Mouse (Mus musculus) heart, embryonic 10.5 days (tissue): ENCODE data around the gene Zfp839. TPM values are rescaled to one million over a fixed set of nuclear protein-coding genes. Genes with fewer than 3 reads are reported as not detected.

Source experiments
- DNase-seq: peaks from one replicate; pipeline ENCODE4 v3.0.0-alpha.2; 2017; ENCODE audit warnings: low spot score
- H3K27ac ChIP-seq: fragments of 300-500 bp; sonication (generic); 2 replicates; pipeline ENCODE4 v1.5.1; 2016; ENCODE audit warnings: mild to moderate bottlenecking
- H3K27me3 ChIP-seq: fragments of 300-500 bp; sonication (generic); 2 replicates; pipeline ENCODE4 v1.6.1; 2016; ENCODE audit warnings: mild to moderate bottlenecking; ENCODE audit not compliant: poor library complexity, insufficient read depth, severe bottlenecking
- H3K36me3 ChIP-seq: fragments of 300-500 bp; sonication (generic); 2 replicates; pipeline ENCODE4 v1.6.1; 2016; ENCODE audit warnings: mild to moderate bottlenecking, moderate library complexity
- H3K4me1 ChIP-seq: fragments of 300-500 bp; sonication (generic); 2 replicates; pipeline ENCODE4 v1.6.1; 2016; ENCODE audit warnings: mild to moderate bottlenecking
- H3K4me3 ChIP-seq: fragments of 300-500 bp; sonication (generic); 2 replicates; pipeline ENCODE4 v1.5.1; 2016; ENCODE audit warnings: mild to moderate bottlenecking, moderate library complexity
- H3K9me3 ChIP-seq: fragments of 300-500 bp; sonication (generic); 2 replicates; pipeline ENCODE4 v1.6.1; 2016; ENCODE audit warnings: mild to moderate bottlenecking, moderate library complexity
- WGBS: fragments of 180-500 bp; shearing (Covaris S2); methylation state at CpG from one replicate; pipeline ENCODE4 v1.1.7; 2016; 5-methylcytosine and 5-hydroxymethylcytosine counted together
- polyA plus RNA-seq: library from polyadenylated mRNA; unstranded; fragments of >200 nt; fragmentation: Nextera tagmentation; extraction: Ambion mirVana; gene quantifications from 2 replicates; pipeline ENCODE4 v1.2.1, GENCODE M21; 2016

The Zfp839 gene
- polyA plus RNA-seq: 4.6 and 6.1 TPM in 2 replicates

- H3K36me3 ChIP-seq: peaks cover 4% of the 10 kb centered on the region; the same call in 1 of the 2 replicates
- 1% methylated on average over 81 of the region's 89 CpGs for WGBS
- no peaks in the 10 kb centered on the region for H3K9me3 ChIP-seq
- H3K27ac ChIP-seq: peak within 1 kb of the TSS; percentile 97
- no peaks in the 10 kb centered on the region for H3K27me3 ChIP-seq
- DNase-seq: peak; percentile 91
- H3K4me3 ChIP-seq: peak within 1 kb of the TSS; percentile 97
- peaks cover 26% of the 10 kb centered on the region for H3K4me1 ChIP-seq
Measured at GRCm38 (mm10) chr12:110850010-110850928, at the start of gene Zfp839. Gene Zfp839 (plus strand): TSS chr12:110850253.

- no peak overlapping the region for H3K27ac ChIP-seq
- H3K27me3 ChIP-seq: no peaks in the 10 kb centered on the region
- WGBS: 69% methylated on average over 10 of the region's 10 CpGs
- H3K9me3 ChIP-seq: no peaks in the 10 kb centered on the region
- no peak for DNase-seq
- peaks cover 5% of the 10 kb centered on the region; the same call in 1 of the 2 replicates for H3K36me3 ChIP-seq
- peaks cover 45% of the 10 kb centered on the region for H3K4me1 ChIP-seq
- no peak overlapping the region for H3K4me3 ChIP-seq
Measured at GRCm38 (mm10) chr12:110801876-110802464, 48.1 kb upstream of the Zfp839 start.

- Histone ChIP-seq H3K27ac (no peak overlapping the region; the same call in 1 of the 2 replicates), H3K4me3 (no peak overlapping the region), H3K4me1 (peaks cover 45% of the 10 kb centered on the region), H3K27me3 (no peaks in the 10 kb centered on the region), H3K9me3 (no peaks in the 10 kb centered on the region), H3K36me3 (peaks cover 8% of the 10 kb centered on the region; the same call in 1 of the 2 replicates)
- no peak for DNase-seq
- WGBS: 87% methylated on average over 5 of the region's 5 CpGs
Measured at GRCm38 (mm10) chr12:110802674-110803297, 47.3 kb upstream of the Zfp839 start.

GRCm38 (mm10) chr12:110804261-110804660 lies 45.8 kb upstream of the Zfp839 start:
- H3K27me3 ChIP-seq: no peaks in the 10 kb centered on the region
- WGBS: 29% methylated on average over 10 of the region's 10 CpGs
- H3K4me1 ChIP-seq: peaks cover 48% of the 10 kb centered on the region
- peaks cover 8% of the 10 kb centered on the region; the same call in 1 of the 2 replicates for H3K36me3 ChIP-seq
- H3K9me3 ChIP-seq: no peaks in the 10 kb centered on the region
- H3K27ac ChIP-seq: peak overlapping the region; percentile 54; the same call in 1 of the 2 replicates
- peak; percentile 83 for DNase-seq
- no peak overlapping the region for H3K4me3 ChIP-seq

GRCm38 (mm10) chr12:110806301-110806970 lies 43.6 kb upstream of the Zfp839 start:
- Histone ChIP-seq H3K36me3 (peaks cover 5% of the 10 kb centered on the region; the same call in 1 of the 2 replicates), H3K4me1 (peaks cover 39% of the 10 kb centered on the region), H3K9me3 (no peaks in the 10 kb centered on the region), H3K4me3 (no peak overlapping the region), H3K27me3 (no peaks in the 10 kb centered on the region), H3K27ac (no peak overlapping the region)
- WGBS: 89% methylated on average over 3 of the region's 3 CpGs
- DNase-seq: no peak

- H3K4me1 ChIP-seq: peaks cover 24% of the 10 kb centered on the region
- WGBS: 81% methylated on average over 10 of the region's 10 CpGs
- no peaks in the 10 kb centered on the region for H3K9me3 ChIP-seq
- no peak overlapping the region for H3K27ac ChIP-seq
- no peak overlapping the region for H3K4me3 ChIP-seq
- DNase-seq: no peak
- peaks cover 5% of the 10 kb centered on the region; the same call in 1 of the 2 replicates for H3K36me3 ChIP-seq
- no peaks in the 10 kb centered on the region for H3K27me3 ChIP-seq
Measured at GRCm38 (mm10) chr12:110808430-110808829, 41.6 kb upstream of the Zfp839 start.

- DNase-seq: no peak
- 89% methylated on average over 5 of the region's 5 CpGs for WGBS
Measured at GRCm38 (mm10) chr12:110808848-110809247, 41.2 kb upstream of the Zfp839 start.

GRCm38 (mm10) chr12:110813132-110813531 lies 36.9 kb upstream of the Zfp839 start:
- no peak overlapping the region for H3K27ac ChIP-seq
- H3K4me3 ChIP-seq: no peak overlapping the region
- H3K4me1 ChIP-seq: peaks cover 15% of the 10 kb centered on the region
- no peak for DNase-seq
- H3K36me3 ChIP-seq: no peaks in the 10 kb centered on the region; the same call in 1 of the 2 replicates
- no peaks in the 10 kb centered on the region for H3K27me3 ChIP-seq
- H3K9me3 ChIP-seq: no peaks in the 10 kb centered on the region
- WGBS: 84% methylated on average over 9 of the region's 9 CpGs

More at GRCm38 (mm10) chr12:110808848-110809247, 41.2 kb upstream of the Zfp839 start:
- Histone ChIP-seq H3K9me3 (no peaks in the 10 kb centered on the region), H3K27ac (no peak overlapping the region), H3K4me3 (no peak overlapping the region), H3K4me1 (peaks cover 24% of the 10 kb centered on the region), H3K36me3 (peaks cover 5% of the 10 kb centered on the region; the same call in 1 of the 2 replicates), H3K27me3 (no peaks in the 10 kb centered on the region)

- no peaks in the 10 kb centered on the region for H3K9me3 ChIP-seq
- H3K27me3 ChIP-seq: no peaks in the 10 kb centered on the region
- WGBS: 92% methylated on average over 6 of the region's 6 CpGs
- H3K27ac ChIP-seq: no peak overlapping the region
- H3K4me3 ChIP-seq: no peak overlapping the region
- no peaks in the 10 kb centered on the region; the same call in 1 of the 2 replicates for H3K36me3 ChIP-seq
- no peak for DNase-seq
- peaks cover 15% of the 10 kb centered on the region for H3K4me1 ChIP-seq
Measured at GRCm38 (mm10) chr12:110813624-110814023, 36.4 kb upstream of the Zfp839 start.

- whole genome bisulfite sequencing: 62% methylated on average over 17 of the region's 17 CpGs
- no peaks in the 10 kb centered on the region; the same call in 1 of the 2 replicates for H3K36me3 ChIP-seq
- H3K4me1 ChIP-seq: peaks cover 3% of the 10 kb centered on the region; the same call in 1 of the 2 replicates
- H3K27me3 ChIP-seq: no peaks in the 10 kb centered on the region
- no peak overlapping the region for H3K4me3 ChIP-seq
- H3K9me3 ChIP-seq: no peaks in the 10 kb centered on the region
- DNase-seq: no peak
- H3K27ac ChIP-seq: no peak overlapping the region
Measured at GRCm38 (mm10) chr12:110814924-110815323, 35.1 kb upstream of the Zfp839 start.

GRCm38 (mm10) chr12:110816833-110817232 lies 33.2 kb upstream of the Zfp839 start:
- no peaks in the 10 kb centered on the region; the same call in 1 of the 2 replicates for H3K36me3 ChIP-seq
- H3K9me3 ChIP-seq: no peaks in the 10 kb centered on the region
- H3K27me3 ChIP-seq: no peaks in the 10 kb centered on the region
- no peak overlapping the region for H3K27ac ChIP-seq
- H3K4me1 ChIP-seq: no peaks in the 10 kb centered on the region
- no peak overlapping the region for H3K4me3 ChIP-seq
- DNase-seq: no peak
- 89% methylated on average over 2 of the region's 2 CpGs for WGBS

- DNase-seq: no peak
- Histone ChIP-seq H3K27ac (no peak overlapping the region), H3K27me3 (no peaks in the 10 kb centered on the region), H3K9me3 (no peaks in the 10 kb centered on the region), H3K36me3 (no peaks in the 10 kb centered on the region; the same call in 1 of the 2 replicates), H3K4me1 (no peaks in the 10 kb centered on the region), H3K4me3 (no peak overlapping the region)
- 61% methylated on average over 8 of the region's 8 CpGs for WGBS
Measured at GRCm38 (mm10) chr12:110819367-110819766, 30.7 kb upstream of the Zfp839 start.
